Mouse (Mus musculus) cerebral cortex, adult 2 months (tissue): ENCODE data around the gene Klhdc3.

Experiments
- WGBS: fragments of 180-500 bp; shearing (Covaris S2); methylation state at CpG from one replicate; pipeline ENCODE4 v1.1.7; 2018; 5-methylcytosine and 5-hydroxymethylcytosine counted together

Klhdc3 gene

DNA sequence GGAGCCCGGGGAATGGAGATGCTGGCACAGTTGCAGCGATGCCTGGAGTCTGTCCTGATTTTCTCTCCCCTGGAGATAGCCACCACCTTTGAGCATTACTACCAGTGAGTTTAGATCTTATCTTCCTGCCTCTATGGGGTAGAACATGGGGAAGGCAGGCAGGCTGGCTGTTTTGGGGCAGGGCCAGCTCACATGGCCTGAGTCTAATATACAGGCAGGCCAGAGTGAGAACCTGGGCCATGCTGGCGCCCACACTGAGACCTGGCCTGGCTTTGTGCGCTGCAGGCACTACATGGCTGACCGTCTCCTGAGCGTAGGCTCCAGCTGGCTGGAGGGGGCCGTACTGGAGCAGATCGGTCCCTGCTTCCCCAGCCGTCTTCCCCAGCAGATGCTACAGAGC lies 19.4 kb downstream of the Klhdc3 start:
- WGBS, result 94% methylated on average over 9 of the region's 9 CpGs

DNA sequence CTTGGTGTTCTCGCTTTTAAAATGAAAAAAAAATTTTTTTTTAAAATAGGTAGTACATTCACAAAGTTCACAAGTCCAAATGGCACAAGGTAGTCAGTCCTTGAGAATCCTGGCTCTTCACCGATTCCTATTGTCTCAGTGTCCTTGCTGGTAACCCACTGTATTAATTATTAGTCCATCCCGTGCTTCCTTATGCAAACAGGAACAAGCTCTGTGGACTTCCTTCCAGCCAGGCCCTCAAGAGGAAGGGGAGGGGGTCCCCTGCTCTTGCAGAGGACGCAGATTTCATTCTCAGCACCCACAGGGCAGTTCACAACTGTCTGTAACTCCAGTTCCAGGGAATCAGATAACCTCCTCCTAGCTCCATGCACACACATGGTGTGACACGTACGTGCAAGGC lies 24.7 kb downstream of the Klhdc3 start:
- WGBS, result 84% methylated on average over 6 of the region's 6 CpGs

DNA sequence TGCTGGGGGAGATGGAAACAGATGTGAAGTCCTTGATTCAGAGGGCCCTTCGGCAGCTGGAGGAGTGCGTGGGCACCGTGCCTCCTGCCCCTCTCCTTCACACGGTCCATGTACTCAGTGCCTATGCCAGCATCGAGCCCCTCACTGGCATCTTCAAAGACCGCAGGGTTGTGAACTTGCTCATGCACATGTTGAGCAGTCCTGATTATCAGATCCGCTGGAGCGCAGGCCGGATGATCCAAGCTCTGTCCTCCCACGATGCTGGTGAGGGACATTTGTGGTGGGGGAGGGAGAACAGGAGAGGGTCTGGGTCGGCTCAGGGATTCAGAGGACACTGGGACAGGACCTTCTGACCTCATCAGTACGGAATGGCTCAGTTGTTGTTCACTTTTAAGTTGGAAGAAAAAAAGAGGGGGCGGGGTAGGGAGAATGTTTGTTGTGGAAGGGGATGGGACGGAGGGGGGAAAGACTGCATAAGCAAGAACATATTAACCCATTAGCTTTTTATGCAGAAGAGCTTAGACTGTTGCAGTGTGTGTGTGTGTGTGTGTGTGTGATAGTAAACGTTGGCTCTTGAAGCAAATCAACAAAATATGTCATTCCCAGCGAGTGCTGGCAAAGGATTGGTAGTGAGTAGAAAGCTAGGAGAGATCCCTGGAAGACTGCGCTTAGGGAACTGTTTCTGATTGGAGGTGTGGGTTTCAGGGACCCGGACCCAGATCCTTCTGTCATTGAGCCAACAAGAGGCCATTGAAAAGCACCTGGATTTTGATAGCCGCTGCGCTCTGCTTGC lies 28.8 kb downstream of the Klhdc3 start:
- 67% methylated on average over 20 of the region's 20 CpGs for WGBS

DNA sequence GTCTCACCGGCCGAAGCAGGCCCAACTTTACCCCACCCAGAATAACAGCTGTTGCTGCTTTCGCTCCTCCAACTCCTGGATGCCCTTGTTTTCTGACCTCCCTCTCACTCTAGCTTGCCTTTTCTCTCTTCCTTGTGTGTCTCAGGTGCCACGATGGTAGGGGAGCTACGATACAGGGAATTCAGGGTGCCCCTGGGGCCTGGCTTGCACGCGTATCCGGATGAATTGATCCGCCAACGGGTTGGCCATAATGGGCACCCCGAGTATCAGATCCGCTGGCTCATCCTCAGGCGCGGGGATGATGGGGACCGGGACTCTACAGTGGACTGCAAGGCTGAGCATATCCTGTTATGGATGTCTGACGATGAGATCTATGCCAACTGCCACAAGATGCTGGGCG lies 29.4 kb downstream of the Klhdc3 start:
- WGBS, result 66% methylated on average over 17 of the region's 17 CpGs

DNA sequence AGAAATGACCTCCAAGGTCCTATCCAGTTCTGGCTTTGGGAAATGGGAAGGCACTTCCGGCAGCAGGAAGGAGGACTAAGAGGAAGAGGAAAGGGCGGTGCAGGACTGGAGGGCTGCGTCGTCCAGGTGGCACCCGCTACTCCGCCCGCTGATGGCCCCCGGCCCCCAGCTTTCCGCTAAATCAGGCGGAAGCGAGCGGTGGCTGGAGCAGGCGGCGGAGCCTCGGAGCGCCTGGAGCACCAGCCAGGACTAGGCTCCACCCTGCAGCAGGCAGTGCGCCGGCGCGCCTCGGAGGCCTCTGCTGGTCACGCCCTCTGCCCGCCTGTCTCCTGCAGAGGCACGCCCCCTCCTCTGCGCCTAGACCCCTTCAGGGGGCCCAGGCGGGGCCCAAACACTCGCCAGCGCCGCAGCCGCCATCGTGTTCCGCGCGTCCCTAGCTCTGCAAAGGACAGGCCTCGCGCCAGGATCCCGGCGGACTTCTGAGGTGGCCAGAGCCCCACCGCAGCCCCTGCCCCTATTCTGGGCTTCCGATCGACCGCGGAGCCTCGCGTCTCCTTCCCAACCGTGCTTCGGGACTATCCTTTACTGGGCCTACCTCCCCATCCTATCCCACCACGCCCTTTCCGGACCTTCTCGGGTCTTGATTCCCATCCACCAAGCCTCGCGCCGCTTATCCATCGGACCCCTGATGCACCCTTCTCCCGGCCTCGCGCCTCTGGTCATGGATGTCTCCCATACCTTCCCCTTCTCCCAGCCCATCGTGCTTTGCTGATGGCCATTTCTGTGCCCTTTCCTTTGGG lies 30.3 kb downstream of the Klhdc3 start, which contains the start of gene Cul7:
Cul7 (plus strand) TSS at position 106 of the 800 bp plus-strand sequence.
- under 1% methylated on average over 58 of the region's 58 CpGs for WGBS

DNA sequence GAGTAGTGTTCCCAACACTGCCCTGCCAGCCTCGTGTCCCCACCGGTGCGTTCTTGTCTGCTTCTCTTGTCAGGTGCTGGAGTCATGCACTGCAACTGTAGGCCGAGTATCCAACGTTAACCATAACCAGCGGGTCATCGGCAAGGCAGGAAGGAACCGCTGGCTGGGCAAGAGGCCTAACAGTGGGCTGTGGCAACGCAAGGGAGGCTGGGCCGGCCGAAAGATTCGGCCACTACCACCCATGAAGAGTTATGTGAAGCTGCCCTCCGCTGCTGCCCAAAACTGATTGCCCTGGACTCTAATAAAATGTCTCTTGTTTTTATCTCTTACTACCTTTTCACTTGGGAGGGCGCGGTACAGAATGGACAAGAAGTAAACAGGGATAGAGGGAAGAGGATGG lies 30.9 kb downstream of the Klhdc3 start:
- 28% methylated on average over 15 of the region's 15 CpGs for WGBS

DNA sequence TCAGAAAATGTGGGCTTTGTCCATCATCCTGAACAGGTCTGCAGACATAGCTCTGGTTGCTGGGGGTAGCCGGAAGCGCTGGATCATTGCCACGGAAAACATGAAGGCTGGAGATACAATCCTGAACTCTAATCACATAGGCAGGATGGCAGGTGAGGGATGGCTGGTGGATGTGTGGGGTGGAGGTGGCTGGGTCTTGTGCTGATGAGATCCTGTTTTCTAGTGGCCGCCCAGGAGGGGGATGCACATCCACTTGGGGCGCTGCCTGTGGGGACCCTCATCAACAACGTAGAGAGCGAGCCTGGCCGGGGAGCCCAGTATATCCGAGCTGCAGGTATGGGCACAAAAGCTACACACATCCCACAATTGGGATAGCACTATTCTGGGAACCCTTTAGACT lies 32.3 kb downstream of the Klhdc3 start:
- 91% methylated on average over 9 of the region's 9 CpGs for WGBS

DNA sequence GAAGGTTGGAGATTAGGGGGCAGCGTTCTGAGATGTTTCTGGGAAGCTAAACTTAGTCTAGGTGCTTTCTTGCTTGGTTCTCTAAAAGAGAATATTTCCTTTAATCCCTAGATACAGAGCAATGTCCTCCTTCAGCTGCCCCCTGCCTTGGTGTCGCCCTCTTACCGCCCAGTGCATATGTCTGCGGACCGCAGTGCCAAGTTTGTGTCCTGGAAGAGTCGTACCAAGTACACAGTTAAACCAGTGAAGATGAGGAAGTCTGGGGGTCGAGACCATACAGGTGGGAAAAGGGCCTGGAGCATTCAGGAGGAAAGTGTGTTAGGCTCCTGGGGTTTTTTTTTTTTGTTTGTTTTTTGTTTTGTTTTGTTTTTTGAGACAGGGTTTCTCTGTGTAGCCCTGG lies 33.4 kb downstream of the Klhdc3 start:
- 90% methylated on average over 7 of the region's 7 CpGs for WGBS

DNA sequence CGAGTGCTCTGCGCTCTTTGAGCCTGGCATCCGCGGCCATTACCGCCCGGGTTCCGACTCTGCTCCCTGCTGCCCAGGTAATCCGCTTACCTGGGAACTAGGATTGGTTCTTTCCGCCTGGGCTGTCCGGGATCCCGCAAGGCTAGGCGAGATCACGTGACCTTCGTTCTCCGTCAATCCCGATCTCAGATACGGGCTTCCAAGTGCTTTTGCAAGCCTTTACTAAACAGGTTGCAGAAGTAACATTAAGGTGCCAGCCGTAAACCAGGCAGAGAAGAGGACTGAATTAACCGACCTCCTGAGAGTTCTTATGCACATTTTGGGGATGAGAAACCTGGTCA lies 34.4 kb downstream of the Klhdc3 start:
- under 1% methylated on average over 19 of the region's 19 CpGs for WGBS

DNA sequence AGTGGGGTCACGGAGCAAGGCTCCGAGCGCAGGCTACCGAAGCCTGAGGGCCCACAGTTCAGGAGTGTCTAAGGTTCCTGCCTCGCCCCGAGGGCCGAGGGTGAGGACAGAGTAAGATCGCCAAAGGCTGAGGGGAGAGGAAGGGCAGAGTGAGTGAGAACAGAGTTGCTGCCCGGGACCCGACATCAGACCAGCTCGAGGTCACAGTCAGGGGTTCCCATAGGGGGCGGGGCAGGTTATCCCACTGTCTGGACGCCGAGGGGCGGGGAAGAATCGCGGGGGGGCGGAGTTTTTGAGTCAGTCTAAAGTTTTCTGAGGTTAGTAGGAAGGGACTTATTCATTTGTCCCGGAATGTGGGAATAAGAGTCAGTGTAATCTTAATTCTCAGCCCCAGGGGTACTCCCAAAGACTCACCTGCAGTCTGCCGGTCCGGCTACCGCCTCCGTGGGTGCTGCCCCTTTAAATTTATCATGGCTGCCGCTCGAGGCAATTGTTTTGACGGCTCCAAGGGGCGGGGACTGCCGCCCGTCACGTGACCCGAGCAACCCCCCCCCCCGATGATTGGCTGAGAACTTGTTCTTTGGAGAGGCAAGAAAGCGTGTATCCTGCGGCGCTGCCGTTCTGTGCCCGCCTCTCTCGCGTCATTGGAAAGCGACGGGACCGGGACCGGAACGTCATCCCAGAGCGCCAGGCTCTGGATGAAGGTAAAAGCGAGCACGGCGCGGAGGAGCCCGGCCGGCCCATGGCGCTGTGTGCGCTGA lies 35.0 kb downstream of the Klhdc3 start, which contains the start of the genes Klc4 and Mrpl2:
Klc4 (minus strand) TSS at position 462 of the 761 bp plus-strand sequence.
Mrpl2 (plus strand) TSS at position 669 of the 761 bp plus-strand sequence.
- under 1% methylated on average over 53 of the region's 53 CpGs for WGBS

DNA sequence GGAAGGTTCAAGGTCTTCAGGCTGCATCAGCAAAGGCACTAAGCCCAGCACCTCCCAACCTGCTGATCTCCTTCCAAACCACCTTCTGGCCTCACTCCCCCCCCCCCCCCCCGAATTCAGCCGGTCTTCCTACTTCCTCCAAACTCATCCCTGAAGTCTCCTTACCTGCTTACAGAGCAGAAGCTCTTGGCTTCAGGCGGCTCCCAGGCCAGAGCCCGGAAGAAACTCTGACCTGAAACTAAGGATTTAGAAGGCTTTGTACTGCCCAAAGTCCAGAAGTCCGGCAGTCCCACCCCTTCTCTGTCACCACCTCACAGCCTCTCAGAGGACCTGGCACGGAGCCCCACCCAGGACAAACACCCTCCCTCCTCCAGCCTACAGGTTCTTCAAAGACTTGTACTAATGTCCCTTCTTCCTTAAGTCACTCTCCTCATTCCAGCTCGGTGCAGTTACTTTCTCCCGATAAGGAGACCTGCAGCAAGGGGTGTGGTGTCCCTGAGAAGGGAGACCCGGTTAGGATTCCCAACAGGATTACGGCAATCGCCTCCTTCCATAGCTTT lies 35.7 kb downstream of the Klhdc3 start:
- WGBS, result 8% methylated on average over 11 of the region's 11 CpGs

DNA sequence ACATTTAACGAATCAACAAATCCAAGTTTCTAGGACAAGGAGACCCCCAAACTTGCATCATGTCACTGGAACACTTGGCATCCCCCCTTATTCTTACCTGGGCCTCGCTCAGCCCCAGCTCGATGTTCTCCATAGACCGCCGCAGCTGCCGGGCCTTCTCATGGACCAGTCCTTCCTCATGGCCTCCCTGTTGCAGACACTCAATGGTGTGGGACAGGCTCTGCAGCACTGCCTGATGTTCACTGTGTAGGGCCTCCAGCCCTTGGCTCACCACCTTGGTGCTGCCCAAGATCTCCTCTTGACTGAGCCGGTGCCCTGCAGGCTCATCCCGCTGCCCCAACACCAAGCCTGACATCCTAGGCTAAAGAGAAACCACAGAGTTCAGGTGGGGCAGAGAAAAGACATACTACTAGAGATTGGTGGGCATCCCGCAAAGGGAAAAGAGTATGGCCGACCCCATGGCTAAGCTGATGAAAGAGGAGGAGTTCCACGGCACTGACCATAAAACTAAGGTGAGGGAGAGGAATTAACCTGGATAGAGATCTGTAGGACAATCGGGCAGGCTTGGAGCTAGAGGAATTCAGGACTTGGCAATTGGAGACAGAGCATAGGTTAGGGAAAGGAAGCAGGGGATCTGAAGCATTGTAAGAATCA lies 36.4 kb downstream of the Klhdc3 start:
- WGBS, result 90% methylated on average over 12 of the region's 12 CpGs

DNA sequence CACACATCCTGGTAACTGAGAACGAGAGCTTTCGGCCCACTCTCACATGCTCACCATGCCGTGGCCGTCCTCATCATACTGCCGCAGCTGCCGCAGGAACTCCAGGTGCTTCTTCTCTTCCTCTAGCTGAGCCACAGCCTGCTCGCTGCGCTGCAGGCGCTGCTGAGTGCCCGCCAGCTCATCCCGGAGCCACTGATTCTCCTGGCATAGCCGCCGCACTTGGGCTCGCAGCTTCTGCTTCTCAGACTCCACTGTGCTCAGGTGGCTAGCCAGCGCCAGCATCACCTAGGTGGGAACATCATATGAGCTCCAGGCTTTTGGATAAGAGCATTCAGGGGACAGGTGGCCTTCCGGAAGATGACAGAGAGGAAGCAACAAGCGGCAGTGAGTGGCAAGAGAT lies 38.7 kb downstream of the Klhdc3 start:
- 94% methylated on average over 17 of the region's 17 CpGs for WGBS

DNA sequence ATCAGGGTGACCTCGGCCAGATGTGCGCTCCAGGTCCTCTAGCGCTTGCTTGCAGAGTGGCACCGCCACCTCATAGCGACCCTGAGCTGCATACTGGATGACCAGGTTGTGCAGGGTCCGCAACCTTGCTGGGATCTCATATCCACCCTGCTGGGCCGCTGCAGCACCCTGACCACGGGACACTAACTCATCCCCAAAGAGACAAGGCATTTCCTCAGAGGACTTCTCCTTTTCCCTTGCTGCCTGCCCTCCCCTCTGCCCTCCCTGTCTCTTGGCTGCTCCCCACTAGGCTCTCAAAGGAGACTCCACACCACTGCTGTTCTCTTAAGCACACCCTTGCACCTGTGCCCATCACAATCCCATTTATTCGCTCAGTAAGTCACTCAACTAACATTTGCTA lies 40.8 kb downstream of the Klhdc3 start:
- 87% methylated on average over 9 of the region's 9 CpGs for WGBS

DNA sequence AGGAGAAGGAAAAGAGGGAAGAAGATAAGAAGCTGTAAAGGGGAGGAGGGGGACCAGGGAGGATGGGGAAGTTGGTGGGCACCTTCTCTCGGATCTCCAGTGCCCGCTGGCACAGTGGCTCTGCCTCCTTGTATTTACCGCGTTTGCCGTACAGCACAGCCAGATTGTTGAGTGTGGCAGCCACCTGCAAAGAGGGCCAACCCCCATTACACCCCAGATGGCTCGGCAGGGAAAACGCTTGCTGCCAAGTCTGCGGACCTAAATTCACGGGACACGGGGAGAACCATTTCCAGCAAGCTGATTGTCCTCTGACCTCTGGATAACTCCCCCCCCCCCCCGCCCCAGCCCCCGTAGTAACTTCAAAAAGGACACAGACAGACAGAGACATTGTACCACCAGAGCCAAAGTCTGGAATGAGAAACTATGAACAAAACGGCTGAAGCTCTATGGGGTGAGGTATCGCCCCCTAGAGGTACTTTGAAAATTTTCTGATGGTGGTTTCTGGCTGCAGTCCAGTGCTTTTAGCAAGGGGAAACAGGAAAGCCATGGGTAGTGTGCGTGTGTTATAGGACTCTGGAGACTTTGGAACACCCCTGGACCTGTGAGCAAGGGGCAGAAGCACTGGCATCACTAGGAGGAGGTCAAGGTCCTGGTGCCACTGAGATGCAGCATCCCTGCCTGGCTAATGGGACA lies 43.7 kb downstream of the Klhdc3 start:
- WGBS, result 6% methylated on average over 15 of the region's 15 CpGs

DNA sequence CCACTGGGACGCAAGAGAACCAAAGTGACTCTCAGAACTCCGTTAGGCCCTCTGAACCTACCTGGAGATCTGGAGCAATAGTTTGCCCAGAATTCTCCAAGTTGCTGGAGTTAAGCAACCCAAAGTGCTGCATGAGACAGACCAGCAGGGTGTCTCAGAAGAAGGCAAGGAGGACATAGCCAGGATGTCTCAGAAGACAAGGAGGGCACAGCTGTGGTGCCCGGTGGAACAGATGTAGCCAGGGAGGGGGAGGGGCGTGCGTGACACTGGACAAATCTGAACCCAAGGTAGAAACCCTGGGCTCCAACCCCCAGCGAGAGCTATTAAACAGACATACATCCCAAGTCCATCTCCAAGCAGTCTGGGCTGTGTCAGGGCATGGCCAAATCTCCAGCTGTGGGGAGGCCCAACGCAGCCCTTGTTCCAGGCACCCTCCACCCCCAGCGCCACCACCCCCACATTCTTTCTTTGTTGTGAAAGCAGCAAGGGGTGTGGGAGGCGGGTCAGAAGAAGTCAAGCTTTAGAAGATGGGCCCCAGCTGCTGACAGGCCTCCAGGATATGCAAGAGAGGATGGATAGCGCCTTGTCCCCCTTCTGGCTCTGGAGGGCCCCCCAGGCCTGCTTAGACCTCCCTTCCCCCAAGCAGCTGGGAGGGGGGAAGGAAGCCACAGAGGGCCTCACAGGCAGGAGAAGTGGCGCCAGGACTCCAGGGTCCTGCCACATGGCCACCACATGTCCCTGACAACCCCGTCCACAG lies 50.9 kb downstream of the Klhdc3 start:
- 35% methylated on average over 12 of the region's 12 CpGs for WGBS

DNA sequence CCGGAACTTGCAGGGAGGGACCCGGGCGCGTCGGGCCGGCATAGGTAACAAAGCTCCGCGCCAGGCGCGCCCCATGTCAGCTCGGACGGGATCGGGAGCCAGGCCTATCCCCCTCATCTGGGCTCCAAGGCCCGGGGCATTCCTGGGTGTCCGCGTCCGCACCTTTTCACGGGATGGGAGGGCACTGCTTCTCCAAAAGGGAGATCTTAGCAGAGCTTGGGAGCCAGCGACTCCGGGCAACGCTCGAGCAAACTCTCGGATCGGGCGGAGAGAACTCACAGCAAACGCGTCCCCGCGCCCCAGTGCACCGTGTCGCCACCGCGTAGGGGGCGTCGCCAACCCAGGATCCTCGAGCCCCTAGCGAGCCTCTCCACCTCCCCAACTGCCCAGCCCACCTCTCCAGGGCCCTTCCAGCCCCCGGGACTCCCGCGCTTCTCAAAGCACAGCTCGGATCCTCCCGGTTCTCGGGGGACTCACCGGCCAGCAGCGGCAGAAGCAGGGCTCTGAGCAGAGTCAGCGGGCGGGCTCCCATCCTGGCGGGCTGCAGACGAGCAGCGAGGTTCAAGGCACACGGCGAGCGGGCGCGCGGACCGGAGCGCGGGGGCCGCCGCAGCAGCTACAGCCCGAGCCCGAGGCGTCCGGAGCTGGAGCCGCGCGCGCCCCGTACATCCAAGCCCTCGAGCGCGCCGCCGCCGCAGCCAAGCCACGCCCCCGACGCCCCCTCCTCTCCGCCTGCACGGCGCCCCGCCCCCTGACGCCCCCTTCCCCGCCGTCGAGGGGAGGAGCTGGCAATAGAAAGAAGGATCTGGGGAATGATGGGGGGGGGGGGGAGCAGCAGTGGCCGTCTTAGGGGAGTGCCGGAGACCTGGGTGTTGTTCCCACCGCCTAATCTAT lies 51.7 kb downstream of the Klhdc3 start, which contains the start of gene Ptk7:
Ptk7 (minus strand) TSS at position 714 of the 894 bp plus-strand sequence.
- WGBS, result under 1% methylated on average over 72 of the region's 90 CpGs

DNA sequence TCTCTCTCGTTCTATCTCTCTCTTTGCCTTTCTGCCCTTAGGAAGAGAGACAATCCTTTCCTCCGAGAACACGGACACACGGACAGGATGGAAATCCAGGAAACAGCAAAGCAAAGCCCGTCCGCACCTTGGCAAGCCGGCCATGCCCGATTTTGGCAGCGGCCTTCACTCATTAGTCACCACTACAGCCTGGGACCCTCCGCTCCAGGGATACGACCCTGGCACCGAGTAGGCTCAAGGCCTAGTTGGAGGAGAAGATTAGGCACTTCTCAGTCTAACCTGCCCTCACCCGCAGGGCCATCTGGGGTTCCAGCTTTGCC lies 52.3 kb downstream of the Klhdc3 start:
- 2% methylated on average over 13 of the region's 13 CpGs for WGBS

DNA sequence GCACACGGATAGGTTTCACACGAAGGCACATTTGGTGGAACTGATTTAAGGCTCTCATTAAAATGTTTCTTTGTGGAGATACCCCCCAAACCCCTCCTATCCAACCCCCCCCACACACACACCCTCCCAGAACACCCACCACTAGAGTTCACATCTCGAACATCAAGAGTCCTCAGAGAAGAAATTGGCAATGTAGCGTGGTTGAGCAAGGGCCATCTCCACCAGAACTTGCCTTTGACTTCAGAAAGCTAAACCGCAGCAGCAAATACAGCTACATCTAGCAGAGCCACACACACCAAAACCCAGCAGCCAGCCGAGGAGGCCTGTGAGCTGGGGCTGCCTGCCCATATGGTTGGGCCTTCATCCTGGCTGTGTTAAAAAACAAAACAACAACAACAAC lies 53.3 kb downstream of the Klhdc3 start:
- WGBS, result 75% methylated on average over 6 of the region's 6 CpGs
